Mouse (Mus musculus) erythroblast, embryonic 14.5 days (primary cell): ENCODE results near the gene Lrsam1. TPM values are rescaled to one million over a fixed set of nuclear protein-coding genes. Genes with fewer than 3 reads are reported as not detected.

Source experiments
- H3K27me3 ChIP-seq: 2 replicates; pipeline ENCODE4 v1.6.1; 2012; ENCODE audit warnings: inconsistent platforms; ENCODE audit not compliant: control insufficient read depth
- H3K36me3 ChIP-seq: 2 replicates; pipeline ENCODE4 v1.6.1; 2012; ENCODE audit warnings: mild to moderate bottlenecking, inconsistent platforms; ENCODE audit not compliant: control insufficient read depth
- H3K4me1 ChIP-seq: 2 replicates; pipeline ENCODE4 v1.6.1; 2012; ENCODE audit warnings: inconsistent platforms; ENCODE audit not compliant: control insufficient read depth
- H3K4me3 ChIP-seq: replicated peaks from 2 replicates; pipeline ENCODE3; 2012; ENCODE audit warnings: moderate library complexity, mild to moderate bottlenecking, inconsistent platforms
- H3K9me3 ChIP-seq: 2 replicates; pipeline ENCODE4 v1.6.1; 2012; ENCODE audit warnings: low read length, inconsistent platforms, mixed read lengths; ENCODE audit not compliant: control insufficient read depth
- GATA1 ChIP-seq: IDR thresholded peaks from 2 replicates; pipeline ENCODE4 v1.6.1; 2012; ENCODE audit warnings: low read length, inconsistent platforms, mixed read lengths
- TAL1 ChIP-seq: IDR thresholded peaks from 3 replicates; pipeline ENCODE4 v1.6.1; 2012; ENCODE audit warnings: low read length, inconsistent platforms, mixed read lengths
- polyA plus RNA-seq: library from polyadenylated mRNA; stranded (reverse); fragments of >175 nt; gene quantifications from 2 replicates; pipeline ENCODE4 v1.2.3, GENCODE M21; 2012

Gene Lrsam1
- polyA plus RNA-seq, 1 experiment = 0.18 TPM

- no peak for TF ChIP-seq GATA1
- TF ChIP-seq TAL1 = no peak
- peak overlapping the region; percentile 75 for H3K4me3 ChIP-seq
- H3K27me3 ChIP-seq = no peaks in the 10 kb centered on the region
- peaks cover 74% of the 10 kb centered on the region for H3K4me1 ChIP-seq
- no peaks in the 10 kb centered on the region for H3K9me3 ChIP-seq
- H3K36me3 ChIP-seq = peaks cover 32% of the 10 kb centered on the region
These were observed 1.4 kb upstream of the Lrsam1 start for GRCm38 (mm10) chr2:32962875-32963220.

- Histone ChIP-seq H3K4me3 (peak overlapping the region; percentile 75), H3K9me3 (no peaks in the 10 kb centered on the region), H3K27me3 (no peaks in the 10 kb centered on the region), H3K4me1 (peaks cover 68% of the 10 kb centered on the region), H3K36me3 (peaks cover 32% of the 10 kb centered on the region)
- TF ChIP-seq TAL1 (no peak), GATA1 (no peak)
These were observed 854 bp upstream of the Lrsam1 start for GRCm38 (mm10) chr2:32962062-32962874.

- no peaks in the 10 kb centered on the region for H3K9me3 ChIP-seq
- no peaks in the 10 kb centered on the region for H3K27me3 ChIP-seq
- TF ChIP-seq TAL1 = no peak
- TF ChIP-seq GATA1 = no peak
- peak overlapping the region; percentile 75 for H3K4me3 ChIP-seq
- peaks cover 49% of the 10 kb centered on the region for H3K4me1 ChIP-seq
- peaks cover 40% of the 10 kb centered on the region for H3K36me3 ChIP-seq
These were observed 1.1 kb downstream of the Lrsam1 start for GRCm38 (mm10) chr2:32960273-32960672.

GRCm38 (mm10) chr2:32957344-32957743 is 4.1 kb downstream of the Lrsam1 start:
- H3K4me1 ChIP-seq = peaks cover 21% of the 10 kb centered on the region
- no peak for TF ChIP-seq GATA1
- no peak for TF ChIP-seq TAL1
- peaks cover 35% of the 10 kb centered on the region for H3K36me3 ChIP-seq
- no peaks in the 10 kb centered on the region for H3K27me3 ChIP-seq
- peaks cover 8% of the 10 kb centered on the region for H3K9me3 ChIP-seq
- no peak overlapping the region for H3K4me3 ChIP-seq

GRCm38 (mm10) chr2:32954581-32954980 is 6.8 kb downstream of the Lrsam1 start:
- Histone ChIP-seq H3K36me3 (peaks cover 51% of the 10 kb centered on the region), H3K27me3 (no peaks in the 10 kb centered on the region), H3K4me1 (no peaks in the 10 kb centered on the region), H3K9me3 (peaks cover 8% of the 10 kb centered on the region), H3K4me3 (no peak overlapping the region)
- TF ChIP-seq TAL1 (no peak), GATA1 (no peak)

GRCm38 (mm10) chr2:32947454-32947853 is 14.0 kb downstream of the Lrsam1 start:
- peaks cover 50% of the 10 kb centered on the region for H3K36me3 ChIP-seq
- TF ChIP-seq TAL1 (no peak), GATA1 (no peak)

GRCm38 (mm10) chr2:32940483-32940882 is 20.9 kb downstream of the Lrsam1 start:
- H3K4me3 ChIP-seq = no peak overlapping the region
- no peaks in the 10 kb centered on the region for H3K9me3 ChIP-seq
- peaks cover 35% of the 10 kb centered on the region for H3K36me3 ChIP-seq
- H3K27me3 ChIP-seq = no peaks in the 10 kb centered on the region
- H3K4me1 ChIP-seq = peaks cover 6% of the 10 kb centered on the region
- no peak for TF ChIP-seq TAL1
- no peak for TF ChIP-seq GATA1

More at GRCm38 (mm10) chr2:32947454-32947853, 14.0 kb downstream of the Lrsam1 start:
- no peaks in the 10 kb centered on the region for H3K9me3 ChIP-seq
- no peak overlapping the region for H3K4me3 ChIP-seq
- H3K27me3 ChIP-seq = no peaks in the 10 kb centered on the region
- H3K4me1 ChIP-seq = no peaks in the 10 kb centered on the region

- no peaks in the 10 kb centered on the region for H3K27me3 ChIP-seq
- H3K4me3 ChIP-seq = no peak overlapping the region
- TF ChIP-seq TAL1 (no peak), GATA1 (no peak)
- H3K4me1 ChIP-seq = peaks cover 6% of the 10 kb centered on the region
- H3K9me3 ChIP-seq = no peaks in the 10 kb centered on the region
- peaks cover 32% of the 10 kb centered on the region for H3K36me3 ChIP-seq
These were observed 22.0 kb downstream of the Lrsam1 start for GRCm38 (mm10) chr2:32939418-32939817.

- Histone ChIP-seq H3K9me3 (no peaks in the 10 kb centered on the region), H3K4me3 (no peak overlapping the region), H3K27me3 (no peaks in the 10 kb centered on the region), H3K36me3 (peaks cover 35% of the 10 kb centered on the region), H3K4me1 (peaks cover 6% of the 10 kb centered on the region)
- no peak for TF ChIP-seq GATA1
- no peak for TF ChIP-seq TAL1
These were observed 22.7 kb downstream of the Lrsam1 start for GRCm38 (mm10) chr2:32938741-32939140.
